Mouse (Mus musculus) naive thymus-derived CD4-positive, alpha-beta T cell, adult 5 months (primary cell): ENCODE data around the gene Tlr9. TPM values are rescaled to one million over a fixed set of nuclear protein-coding genes. Genes with fewer than 3 reads are reported as not detected.

Experiments used
- polyA plus RNA-seq: library from polyadenylated mRNA; unstranded; fragments of 100-300 nt; shearing (Covaris generic); gene quantifications from one replicate; pipeline ENCODE4 v1.2.1, GENCODE M21; 2017

Gene Tlr9
- polyA plus RNA-seq, result not detected

GRCm38 (mm10) chr9:106222261-106222851 lies at the start of gene Tlr9:
Tlr9 (plus strand) TSS chr9:106222598.

GRCm38 (mm10) chr9:106199535-106200272 lies 22.7 kb upstream of the Tlr9 start, which contains the start of gene Ppm1m:
Ppm1m (minus strand) TSS chr9:106199746.

GRCm38 (mm10) chr9:106202819-106203636 lies 19.4 kb upstream of the Tlr9 start, which contains the start of gene Twf2:
Twf2 (plus strand) TSS chr9:106203108.

Other genes starting within 250 kb of the Tlr9 start
- not detected for gene Col6a4, start 125.8 kb upstream of the Tlr9 start, polyA plus RNA-seq
- gene Glyctk, start 64.5 kb upstream of the Tlr9 start, polyA plus RNA-seq, result 4.4 TPM
- gene Wdr82, start 51.7 kb upstream of the Tlr9 start, polyA plus RNA-seq, result 64.4 TPM
- gene Ppm1m, start 22.9 kb upstream of the Tlr9 start, polyA plus RNA-seq, result 41.3 TPM
- gene Twf2, start 19.5 kb upstream of the Tlr9 start, polyA plus RNA-seq, result 141 TPM
- gene Alas1, start 26.1 kb downstream of the Tlr9 start, polyA plus RNA-seq, result 33.6 TPM
- 3.2 TPM for gene Poc1a, start 58.5 kb downstream of the Tlr9 start, polyA plus RNA-seq
- 27.5 TPM for gene Dusp7, start 146.0 kb downstream of the Tlr9 start, polyA plus RNA-seq
- gene Rpl29, start 206.9 kb downstream of the Tlr9 start, polyA plus RNA-seq, result 699 TPM
- 13.8 TPM for gene Acy1, start 215.7 kb downstream of the Tlr9 start, polyA plus RNA-seq
- gene Abhd14b, start 224.9 kb downstream of the Tlr9 start, polyA plus RNA-seq, result 5.1 TPM
- 8.6 TPM for gene Abhd14a, start 225.1 kb downstream of the Tlr9 start, polyA plus RNA-seq
- 8.3 TPM for gene Pcbp4, start 230.7 kb downstream of the Tlr9 start, polyA plus RNA-seq
- gene Gpr62, start 243.3 kb downstream of the Tlr9 start, polyA plus RNA-seq, result not detected